Mouse (Mus musculus): Measurements from ENCODE around the gene H3f3b. TPM values are rescaled to one million over a fixed set of nuclear protein-coding genes. Genes with fewer than 3 reads are reported as not detected.

The H3f3b gene
- polyA plus RNA-seq, 1 experiment: 502 TPM

- Histone ChIP-seq H3K36me3 (ENCODE audit: control insufficient read depth, insufficient read depth) (no peaks in the 10 kb centered on the region), H3K79me2 (ENCODE audit: control insufficient read depth, insufficient read depth) (no peaks in the 10 kb centered on the region), H3ac (ENCODE audit: control insufficient read depth, insufficient read length) (no peak overlapping the region), H3K27me3 (ENCODE audit: control insufficient read depth, insufficient read depth, insufficient read length) (no peaks in the 10 kb centered on the region), H3K4me2 (ENCODE audit: low read depth) (peak overlapping the region; percentile 65), H3K4me3 (no peak overlapping the region)
- TF ChIP-seq POLR2AphosphoS2 (IDR thresholded peaks at IDR 0.05; ENCODE audit: insufficient read length, low read depth) (peak; percentile 66), TCF3 (IDR thresholded peaks at IDR 0.05; ENCODE audit: insufficient read length, low read depth) (no peak)
Observed at GRCm38 (mm10) chr11:116005701-116006419, 21.9 kb downstream of the H3f3b start.

GRCm38 (mm10) chr11:116004840-116005700 lies 22.7 kb downstream of the H3f3b start:
- Histone ChIP-seq H3K4me3 (no peak overlapping the region), H3K79me2 (ENCODE audit: control insufficient read depth, insufficient read depth) (no peaks in the 10 kb centered on the region), H3ac (ENCODE audit: control insufficient read depth, insufficient read length) (no peak overlapping the region), H3K36me3 (ENCODE audit: control insufficient read depth, insufficient read depth) (no peaks in the 10 kb centered on the region), H3K4me2 (ENCODE audit: low read depth) (peak overlapping the region; percentile 65), H3K27me3 (ENCODE audit: control insufficient read depth, insufficient read depth, insufficient read length) (no peaks in the 10 kb centered on the region)
- peak; percentile 39 for TF ChIP-seq POLR2A (IDR thresholded peaks at IDR 0.05; ENCODE audit: insufficient read length, low read depth)
- peak; percentile 63 for TF ChIP-seq USF1 (IDR thresholded peaks at IDR 0.05; ENCODE audit: low read depth)
- no peak for TF ChIP-seq CEBPB (IDR thresholded peaks at IDR 0.05; ENCODE audit: insufficient read depth, poor library complexity, severe bottlenecking)
- peak; percentile 94 for TF ChIP-seq POLR2AphosphoS2 (IDR thresholded peaks at IDR 0.05; ENCODE audit: insufficient read length, low read depth)
- peak in 1 of 3 experiments; percentile 23 for TF ChIP-seq MYOG (IDR thresholded peaks at IDR 0.05; ENCODE audit: control insufficient read depth in 1 of 3, insufficient read depth in 1 of 3, insufficient read length in 2 of 3, low read depth in 2 of 3)
- TF ChIP-seq MYOD1 (IDR thresholded peaks at IDR 0.05; ENCODE audit: control insufficient read depth in 1 of 3, insufficient read length in 2 of 3, low read depth in 2 of 3): peak in 1 of 3 experiments; percentile 28
- TF ChIP-seq E2F4 (IDR thresholded peaks at IDR 0.05; ENCODE audit: insufficient read depth): no peak

- Histone ChIP-seq H3K4me2 (ENCODE audit: low read depth) (peak overlapping the region; percentile 65), H3K36me3 (ENCODE audit: control insufficient read depth, insufficient read depth) (no peaks in the 10 kb centered on the region), H3ac (ENCODE audit: control insufficient read depth, insufficient read length) (no peak overlapping the region), H3K27me3 (ENCODE audit: control insufficient read depth, insufficient read depth, insufficient read length) (no peaks in the 10 kb centered on the region), H3K4me3 (no peak overlapping the region), H3K79me2 (ENCODE audit: control insufficient read depth, insufficient read depth) (no peaks in the 10 kb centered on the region)
- no peak for TF ChIP-seq TCF3 (IDR thresholded peaks at IDR 0.05; ENCODE audit: insufficient read length, low read depth)
- no peak for TF ChIP-seq E2F4 (IDR thresholded peaks at IDR 0.05; ENCODE audit: insufficient read depth)
- no peak for TF ChIP-seq POLR2A (IDR thresholded peaks at IDR 0.05; ENCODE audit: insufficient read length, low read depth)
- TF ChIP-seq USF1 (IDR thresholded peaks at IDR 0.05; ENCODE audit: low read depth): no peak
- TF ChIP-seq POLR2AphosphoS2 (IDR thresholded peaks at IDR 0.05; ENCODE audit: insufficient read length, low read depth): no peak
Observed at GRCm38 (mm10) chr11:116004186-116004823, 23.5 kb downstream of the H3f3b start.

- Histone ChIP-seq H3K27me3 (ENCODE audit: control insufficient read depth, insufficient read depth, insufficient read length) (no peaks in the 10 kb centered on the region), H3K79me2 (ENCODE audit: control insufficient read depth, insufficient read depth) (no peaks in the 10 kb centered on the region), H3K36me3 (ENCODE audit: control insufficient read depth, insufficient read depth) (no peaks in the 10 kb centered on the region), H3ac (ENCODE audit: control insufficient read depth, insufficient read length) (no peak overlapping the region), H3K4me2 (ENCODE audit: low read depth) (no peak overlapping the region), H3K4me3 (no peak overlapping the region)
- no peak for TF ChIP-seq E2F4 (IDR thresholded peaks at IDR 0.05; ENCODE audit: insufficient read depth)
- TF ChIP-seq CEBPB (IDR thresholded peaks at IDR 0.05; ENCODE audit: insufficient read depth, poor library complexity, severe bottlenecking): no peak
- no peak for TF ChIP-seq MAX (IDR thresholded peaks at IDR 0.05; ENCODE audit: low read depth)
- TF ChIP-seq TCF3 (IDR thresholded peaks at IDR 0.05; ENCODE audit: insufficient read length, low read depth): no peak
- TF ChIP-seq REST (IDR thresholded peaks at IDR 0.05; ENCODE audit: insufficient read depth, insufficient read length): no peak
- no peak for TF ChIP-seq TCF12 (IDR thresholded peaks at IDR 0.05; ENCODE audit: insufficient read depth, poor library complexity, severe bottlenecking)
- TF ChIP-seq MYOD1 (IDR thresholded peaks at IDR 0.05; ENCODE audit: control insufficient read depth in 1 of 3, insufficient read length in 2 of 3, low read depth in 2 of 3): no peak
- TF ChIP-seq POLR2A (IDR thresholded peaks at IDR 0.05; ENCODE audit: insufficient read length, low read depth): no peak
- TF ChIP-seq POLR2AphosphoS2 (IDR thresholded peaks at IDR 0.05; ENCODE audit: insufficient read length, low read depth): no peak
- TF ChIP-seq MYOG (IDR thresholded peaks at IDR 0.05; ENCODE audit: control insufficient read depth in 1 of 3, insufficient read depth in 1 of 3, insufficient read length in 2 of 3, low read depth in 2 of 3): no peak
Observed at GRCm38 (mm10) chr11:116002894-116003293, 24.9 kb downstream of the H3f3b start.

- Histone ChIP-seq H3ac (ENCODE audit: control insufficient read depth, insufficient read length) (no peak overlapping the region), H3K36me3 (ENCODE audit: control insufficient read depth, insufficient read depth) (no peaks in the 10 kb centered on the region), H3K4me3 (no peak overlapping the region), H3K79me2 (ENCODE audit: control insufficient read depth, insufficient read depth) (no peaks in the 10 kb centered on the region), H3K27me3 (ENCODE audit: control insufficient read depth, insufficient read depth, insufficient read length) (no peaks in the 10 kb centered on the region), H3K4me2 (ENCODE audit: low read depth) (no peak overlapping the region)
- TF ChIP-seq TCF3 (IDR thresholded peaks at IDR 0.05; ENCODE audit: insufficient read length, low read depth) (no peak), POLR2AphosphoS2 (IDR thresholded peaks at IDR 0.05; ENCODE audit: insufficient read length, low read depth) (no peak), MYOD1 (IDR thresholded peaks at IDR 0.05; ENCODE audit: control insufficient read depth in 1 of 3, insufficient read length in 2 of 3, low read depth in 2 of 3) (no peak)
Observed at GRCm38 (mm10) chr11:116001725-116002124, 26.0 kb downstream of the H3f3b start.

All from myocyte (in vitro differentiated cells).